Mouse (Mus musculus): ENCODE data around the gene Cntnap2.

- TF ChIP-seq CTCF (conservative IDR thresholded peaks at IDR 0.05; ENCODE audit: low read length) (no peak), NANOG (IDR thresholded peaks at IDR 0.05; ENCODE audit: borderline replicate concordance, low read length) (no peak)
Observed at GRCm38 (mm10) chr6:47050319-47051222, 1991.4 kb downstream of the Cntnap2 start.
